Mouse (Mus musculus): ENCODE data around the gene Vmn2r35. TPM values are rescaled to one million over a fixed set of nuclear protein-coding genes. Genes with fewer than 3 reads are reported as not detected.

The Vmn2r35 gene
- under 1 TPM in 1 of 2 experiments, not detected in 1; 0.28 TPM for polyA plus RNA-seq (2017; shearing (Covaris generic))

GRCm38 (mm10) chr7:7819767-7820166 lies at the start of gene Vmn2r35:
Gene Vmn2r35 (minus strand): TSS chr7:7819867.

Other genes starting within 250 kb of the Vmn2r35 start
- under 1 TPM in 1 of 2 experiments, not detected in 1; 0.06 TPM for gene Vmn2r34, start 130.4 kb downstream of the Vmn2r35 start, polyA plus RNA-seq (2017; shearing (Covaris generic))
- gene Vmn2r36, start 82.6 kb upstream of the Vmn2r35 start, polyA plus RNA-seq (2017; shearing (Covaris generic)), result not detected

Data from activated CD4-positive, CD25-positive, alpha-beta regulatory T cell (primary cell).